Mouse (Mus musculus) cerebellum, adult 9-11 months (tissue): ENCODE measurements around the gene Thada.
"Not testable (repeated sequence)": the region's sequence is repeated elsewhere in the genome, so short reads cannot be mapped to it uniquely, and the experiment has no call there.

Experiments
- DNase-seq: peaks from one replicate; pipeline ENCODE4 v3.0.0; 2022

The Thada gene

GRCm38 (mm10) chr17:84341686-84342085, 124.3 kb downstream of the Thada start:
- no peak for DNase-seq

GRCm38 (mm10) chr17:84340574-84340973, 125.4 kb downstream of the Thada start:
- no peak for DNase-seq

DNA sequence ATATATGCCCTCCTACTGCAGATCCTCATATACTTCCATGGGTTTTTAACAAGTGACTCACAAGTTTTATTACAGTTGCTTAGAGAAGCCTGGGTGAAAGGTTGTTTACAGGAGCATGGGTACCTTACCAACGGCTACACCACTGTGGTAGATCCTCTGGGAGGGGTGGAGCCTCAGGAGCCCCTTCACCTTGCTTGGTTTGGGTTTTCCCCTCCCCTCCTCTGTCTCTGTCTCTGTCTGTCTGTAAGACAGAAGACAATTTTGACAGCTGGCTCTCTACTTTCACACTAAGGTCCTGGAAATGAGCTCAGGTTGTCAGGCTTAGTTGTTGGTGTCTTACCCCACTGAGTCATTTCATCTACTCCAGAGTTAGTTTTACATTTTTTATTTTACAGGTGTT, 130.0 kb downstream of the Thada start:
- no peak for DNase-seq

DNA sequence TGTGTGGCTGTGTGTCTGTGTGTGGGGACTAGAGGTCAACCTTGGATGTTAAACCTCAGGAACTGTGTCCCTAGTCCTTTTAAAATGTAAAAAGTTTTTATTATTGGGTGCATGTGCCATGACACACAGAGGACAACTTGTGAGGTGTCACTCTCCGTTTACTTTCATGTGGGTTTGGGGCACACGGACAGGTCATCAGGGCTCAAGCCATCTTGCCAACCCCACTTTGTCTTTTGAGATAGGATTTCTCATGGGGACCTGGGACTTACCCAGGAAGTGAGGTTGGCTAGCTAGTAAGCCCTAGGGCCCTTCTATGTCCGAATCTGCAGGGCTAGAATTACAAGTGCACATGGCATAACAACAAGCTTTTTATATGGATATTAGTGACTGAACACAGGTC, 130.9 kb downstream of the Thada start:
- DNase-seq, result no peak

- no peak for DNase-seq
Measured at GRCm38 (mm10) chr17:84334241-84335014, 131.6 kb downstream of the Thada start.

DNA sequence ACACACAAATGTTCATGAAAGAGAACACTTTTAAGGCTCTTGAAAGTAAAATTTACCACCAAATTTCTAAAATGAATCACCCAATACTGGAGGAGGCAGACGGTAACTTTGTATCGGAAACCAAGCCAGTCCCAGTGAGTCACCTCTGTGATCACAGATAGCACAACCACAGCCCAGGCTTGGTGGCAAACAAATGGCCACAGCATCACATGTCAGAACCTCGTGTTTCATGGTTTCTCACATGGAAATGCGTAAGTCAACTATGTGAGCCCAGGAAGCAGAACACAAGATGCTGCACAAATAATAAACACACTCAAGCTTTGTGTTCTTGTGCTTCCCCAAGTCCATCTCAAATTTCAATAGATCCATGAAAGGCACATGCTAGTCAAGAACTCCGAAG, 133.1 kb downstream of the Thada start:
- DNase-seq, result no peak

GRCm38 (mm10) chr17:84330986-84331385, 135.0 kb downstream of the Thada start:
- no peak for DNase-seq

DNA sequence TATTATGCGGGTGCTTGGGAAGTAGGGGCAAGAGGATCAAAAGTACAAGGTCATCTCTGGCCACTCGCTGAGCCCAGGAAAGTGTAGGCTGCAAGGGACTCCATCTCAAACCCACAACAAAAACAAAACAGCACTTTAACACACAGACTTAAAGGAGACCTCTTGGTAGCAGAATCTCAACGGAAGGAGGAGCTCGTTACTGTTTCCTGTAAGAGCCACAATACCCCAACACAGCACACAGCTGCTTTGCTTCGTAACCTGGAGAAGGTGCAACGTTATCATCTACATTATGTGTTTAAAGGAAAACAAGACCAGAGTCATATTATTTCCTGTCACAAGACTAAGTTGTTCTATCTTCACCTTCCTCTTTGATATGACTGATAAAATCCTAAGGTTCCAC, 135.5 kb downstream of the Thada start:
- DNase-seq, result no peak

DNA sequence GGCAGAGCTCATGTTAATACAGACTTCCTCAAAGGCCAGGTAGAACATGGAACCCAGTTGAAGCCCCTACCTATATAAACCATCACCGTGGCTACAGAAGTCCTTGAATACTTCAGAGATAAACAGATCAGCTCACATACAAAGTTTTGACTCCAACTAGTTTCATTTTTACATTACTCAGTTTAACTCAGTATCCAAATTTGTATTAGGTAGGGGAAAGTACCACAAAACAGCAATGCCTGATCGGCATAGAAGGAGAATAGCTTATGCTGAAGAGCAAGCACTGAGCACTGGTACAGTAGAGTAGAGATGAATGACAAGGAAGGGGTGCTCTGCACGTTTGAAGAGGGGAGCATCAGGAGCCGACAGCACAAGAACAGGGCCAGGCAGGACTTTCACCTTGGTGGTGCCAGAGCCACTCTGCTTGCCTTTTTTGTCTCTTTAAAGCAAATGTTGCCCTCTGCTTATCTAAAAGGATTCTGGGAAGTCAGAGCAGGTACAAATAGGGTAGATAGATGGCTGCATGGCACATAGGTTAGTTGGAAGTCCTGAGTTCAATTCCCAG, 136.0 kb downstream of the Thada start:
- no peak for DNase-seq

DNA sequence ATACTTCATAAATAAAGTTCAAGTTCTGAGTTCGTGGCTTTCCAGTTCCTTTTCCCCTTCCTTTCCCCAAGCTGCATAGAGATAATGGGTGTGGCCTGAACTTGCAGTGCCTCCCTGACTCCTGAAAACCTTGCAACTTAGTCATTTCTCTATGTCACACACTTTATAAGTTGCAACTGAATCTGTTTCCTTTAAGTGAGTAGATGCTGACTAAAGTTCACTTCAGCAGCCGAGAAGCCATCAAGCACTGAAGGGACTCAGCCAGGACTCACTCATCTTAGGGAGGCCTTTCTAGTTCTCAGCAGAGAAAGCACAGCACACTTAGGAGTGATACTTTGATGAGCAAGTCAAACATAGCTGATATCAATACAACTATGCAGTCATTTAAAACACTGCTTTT, 137.5 kb downstream of the Thada start:
- no peak for DNase-seq

GRCm38 (mm10) chr17:84327051-84327925, 138.7 kb downstream of the Thada start:
- DNase-seq, result no peak

GRCm38 (mm10) chr17:84322176-84322575, 143.8 kb downstream of the Thada start:
- DNase-seq, result no peak

GRCm38 (mm10) chr17:84321351-84321750, 144.7 kb downstream of the Thada start:
- no peak for DNase-seq

GRCm38 (mm10) chr17:84320576-84320975, 145.4 kb downstream of the Thada start:
- no peak for DNase-seq

DNA sequence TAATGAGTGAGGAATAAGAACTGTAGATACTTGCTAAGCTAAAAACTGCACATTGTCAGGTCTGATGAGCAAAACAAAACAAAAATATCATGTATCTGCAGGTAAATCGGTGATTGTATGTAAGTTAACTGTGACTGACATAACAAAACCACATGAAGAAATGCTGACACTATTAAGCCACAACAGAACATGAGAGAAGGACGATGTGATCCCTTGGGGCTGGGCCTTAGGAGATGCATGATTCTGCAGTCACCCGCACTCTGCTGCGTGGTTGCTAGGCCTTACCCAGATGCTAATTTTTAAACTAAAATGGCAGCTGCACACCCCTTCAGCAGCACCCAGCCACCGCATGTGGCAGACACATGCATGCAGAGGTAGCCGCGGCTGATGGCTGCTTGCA, 151.7 kb downstream of the Thada start:
- no peak for DNase-seq

- DNase-seq, result no peak
Measured at GRCm38 (mm10) chr17:84313494-84313893, 152.5 kb downstream of the Thada start.

DNA sequence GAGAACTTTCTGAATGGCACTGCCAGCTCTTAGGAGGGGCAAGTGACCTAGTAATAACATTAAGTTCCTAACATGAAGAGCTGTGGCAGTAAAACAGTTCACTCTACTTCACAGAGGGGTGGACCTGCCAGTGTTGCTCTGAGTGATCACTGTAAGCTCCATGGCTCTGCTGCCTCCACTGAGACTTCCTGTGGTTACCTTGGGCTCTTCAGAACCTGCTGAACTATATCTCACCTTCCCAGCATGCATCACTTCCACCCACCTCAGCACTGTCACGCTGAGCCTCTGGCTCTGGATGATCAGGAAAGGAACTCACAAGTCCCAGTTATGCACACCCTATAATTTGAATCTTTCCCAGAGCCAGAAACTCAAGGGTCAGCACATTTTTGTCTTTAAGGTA, 159.9 kb downstream of the Thada start:
- DNase-seq, result no peak

DNA sequence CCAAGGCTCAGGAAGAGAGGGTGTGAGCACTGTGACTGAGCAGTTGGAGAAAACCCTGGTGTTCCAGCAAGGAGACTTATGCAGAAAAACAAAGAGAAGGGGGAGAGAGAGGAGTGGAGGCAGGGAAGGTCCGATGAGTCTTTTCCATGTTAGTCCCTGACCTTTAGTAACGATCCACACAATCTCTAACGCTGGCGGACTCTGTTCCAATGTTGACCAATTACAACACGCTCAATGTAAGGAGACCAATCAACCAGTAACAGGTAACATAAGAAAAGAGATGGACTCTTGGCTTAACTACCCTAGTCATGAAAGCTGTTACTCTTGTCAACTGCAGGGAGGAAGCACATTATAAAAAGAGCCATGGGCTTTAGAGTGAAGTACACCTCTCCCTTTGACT, 160.9 kb downstream of the Thada start:
- DNase-seq, result no peak

DNA sequence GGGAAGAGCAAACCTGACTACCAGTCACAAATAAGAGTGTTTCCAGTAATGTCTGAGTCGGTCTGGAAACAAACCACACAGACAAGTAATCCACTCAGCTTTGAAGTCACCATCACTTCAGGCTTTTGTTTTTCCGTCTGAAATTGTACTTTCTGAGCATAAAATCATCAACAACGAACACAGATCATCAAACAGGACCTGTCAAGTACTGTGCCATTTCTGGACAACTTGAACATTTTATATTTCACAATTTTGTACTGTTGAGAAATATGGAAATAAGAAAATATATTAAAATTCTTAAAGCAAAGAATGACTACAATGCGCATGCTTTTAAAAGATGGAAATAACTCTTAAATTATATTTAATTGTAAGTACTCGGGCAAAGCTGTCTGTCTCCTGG, 161.9 kb downstream of the Thada start:
- no peak for DNase-seq

DNA sequence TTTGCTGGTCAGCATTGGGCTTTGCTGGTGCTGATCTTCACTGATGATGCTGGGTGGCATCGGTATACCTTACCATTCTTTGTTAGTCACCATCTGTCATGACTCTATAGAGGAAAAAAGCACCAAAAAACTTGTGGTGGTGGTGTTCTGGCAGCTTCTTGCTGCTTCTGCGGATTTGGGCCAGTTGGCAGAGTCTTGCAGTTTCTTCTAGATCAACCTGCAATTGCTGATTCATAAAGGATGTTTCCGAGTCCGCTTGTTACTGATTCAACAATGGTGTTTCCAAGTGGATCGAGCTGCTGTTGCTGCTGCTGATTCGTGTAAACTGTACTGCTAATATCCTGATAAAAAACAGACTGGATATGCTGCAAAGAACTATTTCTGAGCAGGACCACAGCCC, 168.0 kb downstream of the Thada start:
- no peak for DNase-seq

DNA sequence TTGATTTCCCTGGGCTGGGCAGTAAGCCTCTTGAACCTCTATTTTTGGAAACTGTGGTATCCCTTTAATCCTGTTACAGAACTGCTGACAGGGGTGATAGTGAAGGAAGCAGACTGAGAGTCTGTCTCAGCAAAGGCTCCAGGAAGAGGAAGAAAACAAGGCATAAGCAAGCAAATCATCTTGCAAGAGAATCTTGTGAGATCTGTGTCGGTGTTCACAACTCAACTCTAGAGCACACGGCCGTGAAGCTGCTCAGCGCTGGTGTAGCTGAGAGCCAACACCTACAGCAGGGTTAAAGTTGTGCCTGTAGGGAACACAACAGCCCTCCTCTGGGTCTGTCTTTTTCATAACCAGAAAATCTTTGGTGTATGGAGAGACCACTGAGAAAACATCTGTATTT, 172.8 kb downstream of the Thada start:
- DNase-seq, result no peak

GRCm38 (mm10) chr17:84291228-84291627, 174.8 kb downstream of the Thada start:
- not testable (repeated sequence) for DNase-seq

GRCm38 (mm10) chr17:84287675-84288420, 178.2 kb downstream of the Thada start:
- DNase-seq, result no peak
